ENCODE assay signal across 10 mouse cellular contexts in the genomic region with DNA sequence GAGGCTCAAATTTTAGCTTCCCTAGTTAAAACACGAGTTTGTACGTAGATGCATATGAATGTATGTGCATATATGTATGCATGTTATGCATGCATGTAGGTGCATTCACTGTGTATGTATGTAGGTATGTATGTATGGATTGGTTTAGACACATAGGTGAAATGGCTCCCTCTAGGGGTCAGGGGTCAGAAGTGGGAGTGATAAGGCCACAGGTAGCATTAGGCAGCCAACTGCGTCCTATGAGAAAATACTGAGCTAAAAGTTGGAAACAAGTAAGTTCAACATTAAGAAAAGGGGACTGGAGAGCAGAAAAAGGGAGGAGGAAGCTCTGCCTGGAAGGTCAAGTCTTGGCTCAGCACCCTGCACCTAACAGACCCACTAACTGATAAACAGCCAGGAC. TPM values are rescaled to one million over a fixed set of nuclear protein-coding genes. Genes with fewer than 3 reads are reported as not detected.
DNase-seq lines count a peak whose midpoint lies in the region; ATAC-seq and TF ChIP-seq lines count a peak whose summit lies in the region.
"Had no signal": no experiment of that assay in that cellular context is flagged by ENCODE, and none has a peak within 500 bp of the region (broad histone marks: within the 10 kb centered on the region; RNA-seq: fewer than 3 reads in every experiment).

No protein-coding gene starts in this region.

- no peaks in the 10 kb centered on the region for H3K27me3 ChIP-seq in midbrain, postnatal 0 days (ENCODE audit: insufficient read depth, low read length)
- H3K27me3 ChIP-seq in midbrain, embryonic 11.5 days (ENCODE audit: control insufficient read depth, insufficient read depth, low read length): no peaks in the 10 kb centered on the region

- H3K4me2 ChIP-seq in midbrain, postnatal 0 days (ENCODE audit: low read depth, low read length, poor library complexity, severe bottlenecking): no peak overlapping the region
- H3K4me2 ChIP-seq in midbrain, embryonic 11.5 days: no peak overlapping the region

- H3K27ac ChIP-seq in midbrain, postnatal 0 days (ENCODE audit: low read depth, low read length): no peak overlapping the region
- no peak overlapping the region for H3K27ac ChIP-seq in midbrain, embryonic 11.5 days (ENCODE audit: low read depth, low read length)
- H3K27ac ChIP-seq: macrophage had no signal

- H3K36me3 ChIP-seq in midbrain, postnatal 0 days (ENCODE audit: insufficient read depth, low read length): peaks cover 25% of the 10 kb centered on the region
- H3K36me3 ChIP-seq in midbrain, embryonic 11.5 days (ENCODE audit: control insufficient read depth, insufficient read depth, low read length): no peaks in the 10 kb centered on the region

- WGBS in midbrain, postnatal 0 days: 88% methylated on average over 3 of the region's 3 CpGs
- WGBS in midbrain, embryonic 11.5 days: 82% methylated on average over 3 of the region's 3 CpGs

- peak; percentile 61 for TF ChIP-seq CTCF in midbrain, postnatal 0 days (IDR thresholded peaks at IDR 0.05)

- ATAC-seq in midbrain, postnatal 0 days (ENCODE audit: low FRiP score): no peak
- ATAC-seq in midbrain, embryonic 11.5 days (ENCODE audit: low FRiP score): no peak
- peak; percentile 68 for ATAC-seq in activated CD4-positive, CD25-positive, alpha-beta regulatory T cell, adult 4 months

- no peak overlapping the region for H3K9ac ChIP-seq in midbrain, postnatal 0 days (replicated peaks; ENCODE audit: low read length, poor library complexity, severe bottlenecking)
- no peak overlapping the region for H3K9ac ChIP-seq in midbrain, embryonic 11.5 days (ENCODE audit: low read length)

- peak; percentile 7 for DNase-seq in midbrain, postnatal 0 days (ENCODE audit: low spot score)
- DNase-seq in midbrain, embryonic 11.5 days (ENCODE audit: low spot score, missing footprints): no peak
- DNase-seq in lung, postnatal 36 days: peak; percentile 47
- peak; percentile 35 to 52 for DNase-seq in thymus, postnatal 36 days
- DNase-seq in urinary bladder, adult 18-20 months (ENCODE audit: low spot score in 2 of 2): no peak
- no peak for DNase-seq in ovary, postnatal 10 days (ENCODE audit: low spot score)
- no peak for DNase-seq in ovary, adult 18-20 months (ENCODE audit: low spot score)
- DNase-seq: heart, postnatal 36 days had no signal

- no peaks in the 10 kb centered on the region for H3K4me1 ChIP-seq in midbrain, postnatal 0 days (ENCODE audit: insufficient read depth, low read length)
- no peaks in the 10 kb centered on the region for H3K4me1 ChIP-seq in midbrain, embryonic 11.5 days (ENCODE audit: control insufficient read depth, insufficient read depth, low read length)

- no peak overlapping the region for H3K4me3 ChIP-seq in midbrain, postnatal 0 days (ENCODE audit: low read depth, low read length)
- H3K4me3 ChIP-seq in midbrain, embryonic 11.5 days (ENCODE audit: low read depth, low read length): no peak overlapping the region

- H3K9me3 ChIP-seq in midbrain, postnatal 0 days (ENCODE audit: low read length): no peaks in the 10 kb centered on the region
- H3K9me3 ChIP-seq in midbrain, embryonic 11.5 days (ENCODE audit: control insufficient read depth, low read length): no peaks in the 10 kb centered on the region

RNA-seq across cellular contexts. Expression of a gene that starts 21.4 kb away (rescaled TPM):
- total RNA-seq in midbrain, postnatal 0 days (2014; rRNA removed): 10.6 and 14.3 TPM in 2 replicates
- polyA plus RNA-seq in midbrain, postnatal 0 days (2015; fragmentation: Nextera tagmentation; extraction: Ambion mirVana): 17.1 and 18.9 TPM in 2 replicates
- 7.8 and 9.0 TPM in 2 replicates for polyA plus RNA-seq in midbrain, embryonic 11.5 days (2014; fragmentation: Nextera tagmentation; extraction: Ambion mirVana)
- 10 to 100 TPM; 26.6 to 27.8 TPM for polyA plus RNA-seq in activated CD4-positive, CD25-positive, alpha-beta regulatory T cell, adult 4 months (2017; shearing (Covaris generic))

RNA-seq across cellular contexts. Expression of a gene that starts 24.0 kb away (rescaled TPM):
- total RNA-seq in midbrain, postnatal 0 days (2014; rRNA removed): 13.5 and 18.8 TPM in 2 replicates
- 6.8 and 9.0 TPM in 2 replicates for polyA plus RNA-seq in midbrain, postnatal 0 days (2015; fragmentation: Nextera tagmentation; extraction: Ambion mirVana)
- polyA plus RNA-seq in midbrain, embryonic 11.5 days (2014; fragmentation: Nextera tagmentation; extraction: Ambion mirVana): 5.7 and 6.2 TPM in 2 replicates
- polyA plus RNA-seq in activated CD4-positive, CD25-positive, alpha-beta regulatory T cell, adult 4 months (2017; shearing (Covaris generic)): 100 to 1,000 TPM; 116 to 146 TPM

RNA-seq across cellular contexts. Expression of a gene that starts 58.4 kb away (rescaled TPM):
- 20.1 and 23.9 TPM in 2 replicates for total RNA-seq in midbrain, postnatal 0 days (2014; rRNA removed)
- polyA plus RNA-seq in midbrain, postnatal 0 days (2015; fragmentation: Nextera tagmentation; extraction: Ambion mirVana): 23.1 and 23.4 TPM in 2 replicates
- 67.1 and 76.4 TPM in 2 replicates for polyA plus RNA-seq in midbrain, embryonic 11.5 days (2014; fragmentation: Nextera tagmentation; extraction: Ambion mirVana)
- polyA plus RNA-seq in activated CD4-positive, CD25-positive, alpha-beta regulatory T cell, adult 4 months (2017; shearing (Covaris generic)): 10 to 100 TPM; 64.6 to 65.5 TPM

Comparison
In these comparisons a context has a peak if more than half of its experiments do, and no peak if none do; other contexts are left out.
1. DNase-seq: peak in midbrain, postnatal 0 days (single experiment), lung, postnatal 36 days (single experiment) and thymus, postnatal 36 days (2 of 2); none in midbrain, embryonic 11.5 days (single experiment), urinary bladder, adult 18-20 months (0 of 2), ovary, postnatal 10 days (single experiment) and ovary, adult 18-20 months (single experiment).
2. RNA of a gene that starts 24.0 kb away (polyA plus RNA-seq): 116 to 146 TPM in activated CD4-positive, CD25-positive, alpha-beta regulatory T cell, adult 4 months; 6.8 to 9.0 TPM in midbrain, postnatal 0 days and 5.7 to 6.2 TPM in midbrain, embryonic 11.5 days; every median in the first group is over 10 times any median in the second.